Mouse (Mus musculus) frontal cortex, postnatal 10 days (tissue): ENCODE measurements around the gene Eef2k.
"Not testable (repeated sequence)": the region's sequence is repeated elsewhere in the genome, so short reads cannot be mapped to it uniquely, and the experiment has no call there.

Experiments
- DNase-seq, 2 experiments: peaks; one replicate each; pipeline ENCODE4 v3.0.0; 2022; ENCODE audit warnings: low spot score in 2 of 2, mixed read lengths in 1 of 2

The Eef2k gene

GRCm38 (mm10) chr7:120938206-120938605 is 95.6 kb downstream of the Eef2k start:
- no peak for DNase-seq

GRCm38 (mm10) chr7:120940343-120940742 is 97.7 kb downstream of the Eef2k start:
- no peak for DNase-seq

DNA sequence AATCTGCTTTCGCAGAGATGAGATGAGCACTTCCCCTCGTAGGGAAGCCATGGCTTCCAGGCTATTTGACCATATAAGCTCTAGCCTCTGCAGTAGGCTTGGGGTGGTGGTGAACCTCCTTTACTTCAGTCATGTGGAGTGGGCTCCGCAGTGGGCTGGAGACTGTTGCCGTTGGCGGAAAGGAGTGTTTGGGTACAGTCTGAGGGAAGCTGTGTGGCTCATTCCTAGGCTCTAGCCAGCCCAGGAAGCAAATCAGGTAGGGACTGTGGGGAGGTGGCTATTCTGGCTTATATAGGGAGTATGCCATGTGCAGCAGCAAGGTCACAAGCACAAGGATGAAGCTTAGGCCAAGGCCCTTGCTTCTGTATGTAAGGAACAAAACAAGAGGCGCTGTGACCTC is 98.6 kb downstream of the Eef2k start:
- DNase-seq: no peak

- no peak for DNase-seq
Measured at GRCm38 (mm10) chr7:120942506-120942905, 99.9 kb downstream of the Eef2k start.

GRCm38 (mm10) chr7:120943936-120944509 is 101.4 kb downstream of the Eef2k start:
- no peak for DNase-seq

- DNase-seq: not testable (repeated sequence)
Measured at GRCm38 (mm10) chr7:120953591-120953990, 111.0 kb downstream of the Eef2k start.
